Mouse (Mus musculus) layer of hippocampus, postnatal 10 days (tissue): ENCODE data around the gene Ttc7b. TPM values are rescaled to one million over a fixed set of nuclear protein-coding genes. Genes with fewer than 3 reads are reported as not detected.

Experiments used
- DNase-seq, 2 experiments: peaks; one replicate each; pipeline ENCODE4 v3.0.0; 2021; ENCODE audit warnings: low spot score in 2 of 2
- total RNA-seq, 2 experiments: library from RNA; stranded (reverse); gene quantifications; 2 replicates each; pipeline ENCODE4 v1.2.3; 2021

Ttc7b gene
- total RNA-seq, 2 experiments from 2014 or later = 110 to 121 TPM

DNA sequence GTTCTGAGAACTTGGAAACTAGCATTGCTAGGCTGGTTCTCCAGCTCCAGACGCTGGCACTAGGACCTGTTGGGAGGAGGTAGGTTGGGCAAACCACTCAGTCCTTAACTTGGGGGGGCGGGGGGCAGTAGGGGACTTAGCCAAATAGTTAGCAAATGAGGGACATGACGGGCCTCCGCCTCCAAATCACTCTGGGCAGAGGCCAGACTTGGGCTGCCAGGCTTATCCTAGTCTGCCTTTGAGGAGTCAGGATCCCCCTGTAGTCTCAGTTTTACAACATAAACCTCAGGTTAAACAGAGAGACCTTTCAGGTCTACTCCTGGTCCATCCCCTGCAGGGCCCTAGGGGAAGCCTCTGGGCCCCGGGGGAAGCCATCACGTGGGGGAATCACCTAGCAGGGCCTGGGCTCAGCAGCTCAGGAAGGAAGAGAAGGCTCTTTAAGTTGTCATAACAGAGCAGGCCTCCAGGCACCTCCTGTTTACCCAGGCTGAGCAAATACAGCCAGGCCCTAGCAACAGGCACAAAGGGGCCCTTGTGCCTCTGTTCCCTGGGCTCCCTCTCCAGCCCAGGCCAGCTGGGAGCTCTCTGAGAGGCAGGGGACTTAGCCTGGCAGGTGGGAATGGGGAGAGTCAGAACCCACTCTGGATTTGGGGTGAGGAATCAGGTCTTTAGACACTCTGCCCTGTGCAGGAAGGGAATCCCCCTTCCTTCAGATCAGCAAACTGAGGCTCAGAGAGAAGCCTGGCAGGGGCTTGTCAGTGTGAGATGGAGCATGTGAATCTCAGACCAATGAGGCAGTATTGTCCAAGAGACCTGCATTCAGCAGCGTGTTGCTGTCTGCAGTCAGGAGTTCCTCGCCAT, 238.4 kb downstream of the Ttc7b start:
- peak; percentile 45 to 63 for DNase-seq

DNA sequence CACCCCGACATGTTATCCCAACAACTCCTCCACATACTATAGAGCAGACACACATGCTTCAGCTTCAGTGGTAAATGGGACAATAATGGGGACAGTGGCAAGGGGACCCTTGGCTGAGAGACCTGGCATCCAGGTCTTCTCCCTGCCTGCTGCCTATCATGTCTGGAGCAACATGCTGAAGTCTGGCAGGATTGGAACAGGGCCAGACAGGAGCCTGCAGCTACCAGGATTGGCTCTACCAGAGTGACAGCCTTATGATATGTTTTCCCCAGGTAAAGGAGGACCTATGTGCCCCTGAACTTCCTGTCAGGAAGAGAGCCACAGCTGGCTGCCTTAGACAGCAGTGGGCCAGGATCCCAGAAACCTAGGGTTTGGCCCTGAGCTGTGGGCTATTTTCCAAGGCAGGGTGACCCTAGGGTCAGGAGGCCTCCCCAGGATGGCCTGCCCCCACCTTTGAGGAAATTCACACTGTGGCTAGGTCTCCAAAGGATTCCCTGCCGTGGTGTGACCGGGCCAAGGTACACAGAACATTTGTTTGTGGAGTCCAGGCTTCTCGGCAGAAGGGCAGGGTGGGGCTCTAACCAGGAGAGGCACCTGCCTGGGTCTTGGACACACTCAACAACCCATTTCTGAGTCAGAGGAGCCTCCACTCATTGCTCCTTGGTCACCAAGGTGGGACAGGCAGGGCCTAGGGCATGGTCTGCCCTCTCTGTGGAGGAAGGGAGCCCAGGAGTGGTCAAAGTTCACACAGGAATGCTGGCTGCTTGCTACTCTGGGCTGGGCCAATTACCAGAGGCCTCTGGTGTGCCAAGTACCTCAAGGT, 239.4 kb downstream of the Ttc7b start:
- no peak for DNase-seq

DNA sequence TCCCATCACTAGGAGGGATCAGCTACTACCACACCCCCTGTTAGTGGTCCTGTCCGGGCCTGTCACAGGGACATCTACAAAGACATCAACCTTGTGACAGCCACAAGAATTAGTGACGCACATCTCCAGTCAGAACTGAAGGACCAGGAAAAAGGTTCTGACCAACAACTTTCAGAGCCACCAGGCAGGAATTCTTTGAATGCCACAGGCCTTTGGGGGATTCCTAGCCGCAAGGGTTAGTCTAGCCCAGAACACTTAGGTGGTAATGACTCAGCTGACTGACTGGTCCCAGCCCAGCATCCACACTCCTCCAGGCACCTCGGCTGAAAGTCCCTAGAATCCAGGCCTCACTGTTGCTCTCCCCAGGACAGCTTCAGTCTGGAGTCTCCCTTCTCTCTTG, 240.7 kb downstream of the Ttc7b start:
- no peak for DNase-seq

DNA sequence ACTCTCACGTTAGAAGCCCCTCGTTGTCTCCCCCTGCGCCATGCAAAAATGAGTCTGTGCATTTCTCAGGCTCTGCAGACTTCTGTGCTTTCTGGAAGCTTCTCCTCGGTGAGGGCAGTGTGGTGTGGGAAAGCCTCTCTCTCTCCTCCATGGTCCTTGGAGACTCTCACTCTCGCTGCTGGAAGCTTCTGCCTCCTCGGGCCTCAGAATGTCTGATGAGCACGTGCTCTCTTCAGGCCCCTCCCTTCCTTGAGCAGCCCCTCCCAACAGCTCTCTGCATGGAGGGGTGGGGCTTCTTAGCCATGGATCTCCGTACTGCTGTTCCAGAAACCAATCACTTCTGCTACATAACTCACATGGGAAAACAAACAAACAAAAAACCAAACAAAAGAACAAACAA, 242.3 kb downstream of the Ttc7b start:
- no peak for DNase-seq

- no peak for DNase-seq
Measured at GRCm38 (mm10) chr12:100277534-100277905, 243.1 kb downstream of the Ttc7b start.

GRCm38 (mm10) chr12:100276607-100277533, 243.8 kb downstream of the Ttc7b start:
- DNase-seq = peak; percentile 61 to 62

GRCm38 (mm10) chr12:100275850-100276249, 244.8 kb downstream of the Ttc7b start:
- DNase-seq = no peak

- no peak for DNase-seq
Measured at GRCm38 (mm10) chr12:100273033-100273432, 247.6 kb downstream of the Ttc7b start.

- DNase-seq = no peak
Measured at GRCm38 (mm10) chr12:100269967-100270662, 250.5 kb downstream of the Ttc7b start.

DNA sequence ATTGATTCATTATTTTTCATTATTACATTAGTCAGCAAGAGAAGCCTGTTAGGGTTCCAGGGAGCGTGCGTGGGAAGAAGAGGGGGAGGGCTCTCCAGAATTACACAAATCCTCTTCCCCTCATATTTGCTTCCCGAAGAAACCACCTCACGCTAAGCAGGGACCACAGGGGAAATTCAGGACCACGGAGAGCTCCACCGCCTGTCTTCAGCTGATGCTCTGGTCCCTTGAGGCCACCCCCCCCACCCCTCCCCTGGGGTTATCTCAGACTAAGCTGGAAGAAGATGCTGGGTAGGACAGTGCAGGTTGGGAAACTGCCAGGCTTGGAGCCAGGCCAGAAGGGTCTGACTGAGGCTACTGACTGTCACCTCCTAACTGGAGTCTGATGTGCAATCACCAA, 252.6 kb downstream of the Ttc7b start:
- peak; percentile 57 to 60 for DNase-seq

DNA sequence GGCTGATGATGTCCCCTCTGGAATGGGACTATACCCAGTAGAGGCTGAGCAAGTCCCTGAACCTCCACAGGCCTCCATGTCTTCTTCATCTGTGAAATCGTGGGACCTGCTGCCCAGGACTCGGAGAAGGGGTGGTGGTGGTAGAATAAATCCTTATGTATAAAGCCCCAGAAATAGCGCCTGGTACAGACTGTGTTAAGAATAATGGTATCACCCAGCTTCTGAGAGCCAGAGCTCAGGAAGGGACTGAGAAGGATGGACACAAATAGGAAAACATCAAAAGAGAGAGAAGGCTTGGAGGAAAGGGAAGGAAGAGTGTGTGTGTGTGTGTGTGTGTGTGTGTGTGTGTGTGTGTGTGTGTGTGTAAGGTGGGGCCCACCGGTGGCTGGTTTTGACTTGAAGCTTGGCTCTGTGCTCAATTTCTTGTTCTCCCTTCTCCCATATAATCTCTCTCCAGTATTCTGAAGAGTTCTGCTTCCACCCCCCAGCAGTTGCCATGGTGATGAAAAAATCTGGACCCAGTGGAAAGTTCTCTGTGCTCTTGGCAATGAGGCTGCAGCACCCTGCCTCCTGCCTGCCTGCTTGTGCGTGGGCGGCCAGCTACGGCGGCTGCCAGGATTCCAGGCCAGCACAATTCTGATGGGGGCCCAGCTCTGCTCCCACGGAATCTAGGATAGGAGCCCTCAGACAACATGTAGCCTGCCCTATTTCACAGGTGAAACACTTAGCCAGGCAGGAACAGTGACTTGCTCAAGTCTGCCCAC, 254.9 kb downstream of the Ttc7b start:
- DNase-seq = peak; percentile 90 to 92

- no peak for DNase-seq
Measured at GRCm38 (mm10) chr12:100264941-100265340, 255.7 kb downstream of the Ttc7b start.

- no peak for DNase-seq
Measured at GRCm38 (mm10) chr12:100262846-100263245, 257.8 kb downstream of the Ttc7b start.

DNA sequence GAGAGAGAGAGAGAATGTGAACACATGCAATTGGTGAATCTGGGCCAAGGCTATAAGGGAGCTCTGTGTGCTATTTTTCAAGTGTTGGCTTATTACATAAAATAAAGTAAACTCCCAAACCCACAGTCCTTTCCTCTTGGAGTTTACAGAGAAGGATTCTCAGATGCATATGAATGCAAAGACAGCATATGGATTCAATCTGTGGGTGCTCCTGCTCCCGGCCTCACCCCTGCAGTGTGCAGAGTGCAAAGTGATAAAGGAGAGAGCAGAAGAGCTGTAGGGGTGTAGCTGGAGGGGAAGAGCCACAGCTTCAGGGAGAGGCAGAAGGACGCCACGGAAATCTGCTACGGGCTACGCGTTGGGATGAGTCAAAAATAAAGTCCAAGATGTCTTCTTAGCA, 258.9 kb downstream of the Ttc7b start:
- DNase-seq = no peak

- DNase-seq = no peak
Measured at GRCm38 (mm10) chr12:100260151-100260550, 260.5 kb downstream of the Ttc7b start.

- DNase-seq = no peak
Measured at GRCm38 (mm10) chr12:100257779-100258178, 262.8 kb downstream of the Ttc7b start.

- DNase-seq = no peak
Measured at GRCm38 (mm10) chr12:100255441-100255949, 265.1 kb downstream of the Ttc7b start.

- no peak for DNase-seq
Measured at GRCm38 (mm10) chr12:100254471-100254870, 266.2 kb downstream of the Ttc7b start.
